Mouse (Mus musculus) heart, postnatal 0 days (tissue): ENCODE measurements around the gene Prss27.

Source experiments
- CTCF ChIP-seq: IDR thresholded peaks from 2 replicates; pipeline ENCODE4 v1.5.1; 2016; ENCODE audit warnings: antibody characterized with exemption, control low read depth, low read depth
- EP300 ChIP-seq: IDR thresholded peaks from 2 replicates; pipeline ENCODE4 v1.6.1; 2016; ENCODE audit warnings: antibody characterized with exemption, low read depth

DNA sequence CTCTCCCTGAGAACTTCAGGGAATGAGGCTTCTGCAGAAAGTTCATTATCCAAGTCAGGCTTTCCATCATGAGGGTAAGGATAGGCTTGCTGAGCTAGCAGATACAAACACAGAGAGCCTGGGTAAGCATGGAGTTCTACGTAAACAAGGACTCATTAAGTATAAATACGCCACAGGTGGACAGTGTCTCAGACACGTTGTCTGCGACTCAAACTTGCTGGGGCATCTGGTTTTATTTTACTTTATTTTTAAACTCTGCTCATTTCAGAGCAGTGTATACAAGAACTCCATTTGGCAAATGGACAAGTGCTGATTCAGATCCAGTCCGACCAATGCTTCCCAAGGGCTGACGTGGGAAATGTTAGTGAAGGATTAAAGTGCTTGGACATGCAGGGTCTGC is 17.2 kb upstream of the Prss27 start:
- TF ChIP-seq CTCF (no peak), EP300 (no peak)
